Mouse (Mus musculus): ENCODE results near the gene Tnfsf14.

- TF ChIP-seq POLR2A (IDR thresholded peaks at IDR 0.05; ENCODE audit: control insufficient read depth, low read depth, low read length) (no peak), CTCF (IDR thresholded peaks at IDR 0.05; ENCODE audit: control insufficient read depth, insufficient read depth, insufficient replicate concordance, low read depth, low read length) (no peak)
Measured at GRCm38 (mm10) chr17:57207938-57208337, 14.0 kb upstream of the Tnfsf14 start.
